Mouse (Mus musculus) heart, adult 2 months (tissue): ENCODE results near the gene Kcnip4. TPM values are rescaled to one million over a fixed set of nuclear protein-coding genes. Genes with fewer than 3 reads are reported as not detected.

Experiments used
- DNase-seq, 2 experiments: peaks; one replicate each; pipeline ENCODE4 v3.0.0; 2021
- H3K27ac ChIP-seq: fragments of 200-600 bp; 2 replicates; pipeline ENCODE4 v1.8.1; 2022
- H3K27me3 ChIP-seq: fragments of 200-500 bp; 2 replicates; pipeline ENCODE4 v1.6.1; 2012; ENCODE audit warnings: mild to moderate bottlenecking, low read length, inconsistent platforms, mixed read lengths; ENCODE audit not compliant: control insufficient read depth, insufficient read depth
- H3K36me3 ChIP-seq: fragments of 200-500 bp; 2 replicates; pipeline ENCODE4 v1.6.1; 2012; ENCODE audit warnings: low read length, inconsistent platforms; ENCODE audit not compliant: control insufficient read depth, insufficient read depth
- H3K4me1 ChIP-seq: fragments of 200-500 bp; 2 replicates; pipeline ENCODE4 v1.6.1; 2011; ENCODE audit warnings: low read length; ENCODE audit not compliant: control insufficient read depth, insufficient read depth
- H3K4me3 ChIP-seq: fragments of 200-600 bp; 2 replicates; pipeline ENCODE4 v1.8.1; 2022
- H3K79me2 ChIP-seq: fragments of 200-500 bp; replicated peaks from 2 replicates; pipeline ENCODE4 v1.6.1; 2012; ENCODE audit warnings: mild to moderate bottlenecking, inconsistent platforms, low read length, moderate library complexity, mixed read lengths; ENCODE audit not compliant: control insufficient read depth, insufficient read depth
- H3K9ac ChIP-seq: fragments of 200-500 bp; 2 replicates; pipeline ENCODE4 v1.6.1; 2012; ENCODE audit warnings: low read depth, mild to moderate bottlenecking, control low read depth, inconsistent platforms, low read length, mixed read lengths
- CTCF ChIP-seq: fragments of 200-600 bp; IDR thresholded peaks from 2 replicates; pipeline ENCODE4 v1.8.1; 2022; ENCODE audit warnings: antibody characterized with exemption, mild to moderate bottlenecking, moderate library complexity
- EP300 ChIP-seq: fragments of 200-500 bp; IDR thresholded peaks from 2 replicates; pipeline ENCODE4 v1.6.1; 2011; ENCODE audit warnings: low read depth, low read length, control low read depth; ENCODE audit not compliant: insufficient read depth
- POLR2A ChIP-seq: fragments of 200-500 bp; IDR thresholded peaks from 2 replicates; pipeline ENCODE4 v1.6.1; 2011; ENCODE audit warnings: mild to moderate bottlenecking, low read depth, low read length, control low read depth; ENCODE audit not compliant: insufficient read depth
- WGBS: fragments of 180-500 bp; shearing (Covaris S2); methylation state at CpG from one replicate; pipeline ENCODE4 v1.1.7; 2018; 5-methylcytosine and 5-hydroxymethylcytosine counted together
- intact Hi-C: fragments of 180-260 bp; cut with DNase I; formaldehyde crosslinking; loops from one replicate; pipeline ENCODE4 v1.15.1; 2025
- polyA plus RNA-seq: library from polyadenylated mRNA; depleted of rRNA; stranded (reverse); fragments of >200 nt; gene quantifications from 2 replicates; pipeline ENCODE4 v1.2.3, GENCODE M21; 2012
- total RNA-seq, 2 experiments: library from RNA; stranded (reverse); gene quantifications; 2 replicates each; pipeline ENCODE4 v1.2.3; 2021

The Kcnip4 gene
- total and polyA plus RNA-seq, 3 experiments, result 0.10 TPM; not detected in 2

- Histone ChIP-seq H3K27me3 (no peaks in the 10 kb centered on the region), H3K4me1 (no peaks in the 10 kb centered on the region), H3K79me2 (no peaks in the 10 kb centered on the region), H3K27ac (no peak overlapping the region), H3K9ac (no peak overlapping the region), H3K36me3 (no peaks in the 10 kb centered on the region), H3K4me3 (no peak overlapping the region)
- intact Hi-C loops, result no loop called here
- no peak for TF ChIP-seq POLR2A
- no peak for TF ChIP-seq CTCF
- no peak for TF ChIP-seq EP300
- 74% methylated on average over 3 of the region's 3 CpGs for WGBS
- no peak for DNase-seq
Measured at GRCm38 (mm10) chr5:49094306-49094705, 430.4 kb downstream of the Kcnip4 start.

- H3K27ac ChIP-seq, result no peak overlapping the region
- peak; percentile 7 to 65 for DNase-seq
- H3K79me2 ChIP-seq, result no peaks in the 10 kb centered on the region
- no peak overlapping the region for H3K9ac ChIP-seq
- H3K4me3 ChIP-seq, result no peak overlapping the region
- H3K4me1 ChIP-seq, result no peaks in the 10 kb centered on the region
- H3K27me3 ChIP-seq, result no peaks in the 10 kb centered on the region
- TF ChIP-seq POLR2A (no peak), CTCF (peak; percentile 82)
- 5% methylated on average over 6 of the region's 6 CpGs for WGBS
- intact Hi-C loops, result loop anchor here (1.0 kb wide), 1 partner anchor 260 kb away; no protein-coding TSS in a partner anchor
- H3K36me3 ChIP-seq, result no peaks in the 10 kb centered on the region
Measured at GRCm38 (mm10) chr5:49090122-49090680, 434.5 kb downstream of the Kcnip4 start.

- H3K4me3 ChIP-seq, result no peak overlapping the region
- no peaks in the 10 kb centered on the region for H3K36me3 ChIP-seq
- no peak overlapping the region for H3K9ac ChIP-seq
- DNase-seq, result no peak
- no peaks in the 10 kb centered on the region for H3K79me2 ChIP-seq
- WGBS, result 17% methylated on average over 1 of the region's 1 CpGs
- H3K27ac ChIP-seq, result no peak overlapping the region
- H3K27me3 ChIP-seq, result no peaks in the 10 kb centered on the region
- H3K4me1 ChIP-seq, result no peaks in the 10 kb centered on the region
- intact Hi-C loops, result no loop called here
- TF ChIP-seq EP300 (no peak), CTCF (peak; percentile 39)
Measured at GRCm38 (mm10) chr5:49065646-49066045, 459.1 kb downstream of the Kcnip4 start.

GRCm38 (mm10) chr5:49058926-49059325 is 465.8 kb downstream of the Kcnip4 start:
- intact Hi-C loops, result no loop called here
- no peak for DNase-seq
- no peaks in the 10 kb centered on the region for H3K79me2 ChIP-seq

GRCm38 (mm10) chr5:49057636-49058340 is 466.9 kb downstream of the Kcnip4 start:
- Histone ChIP-seq H3K27me3 (no peaks in the 10 kb centered on the region), H3K9ac (no peak overlapping the region), H3K27ac (no peak overlapping the region), H3K79me2 (no peaks in the 10 kb centered on the region), H3K4me3 (no peak overlapping the region), H3K4me1 (no peaks in the 10 kb centered on the region), H3K36me3 (no peaks in the 10 kb centered on the region)
- TF ChIP-seq CTCF, result no peak
- no peak for TF ChIP-seq EP300
- TF ChIP-seq POLR2A, result no peak
- WGBS, result 65% methylated on average over 4 of the region's 4 CpGs
- DNase-seq, result no peak
- intact Hi-C loops, result no loop called here

More at GRCm38 (mm10) chr5:49058926-49059325, 465.8 kb downstream of the Kcnip4 start:
- no peaks in the 10 kb centered on the region for H3K36me3 ChIP-seq
- no peak overlapping the region for H3K27ac ChIP-seq
- H3K9ac ChIP-seq, result no peak overlapping the region
- TF ChIP-seq CTCF (no peak), EP300 (no peak), POLR2A (no peak)
- H3K4me3 ChIP-seq, result no peak overlapping the region
- H3K27me3 ChIP-seq, result no peaks in the 10 kb centered on the region
- no peaks in the 10 kb centered on the region for H3K4me1 ChIP-seq

GRCm38 (mm10) chr5:49047960-49048359 is 476.7 kb downstream of the Kcnip4 start:
- H3K4me1 ChIP-seq, result no peaks in the 10 kb centered on the region
- intact Hi-C loops, result no loop called here
- H3K27me3 ChIP-seq, result no peaks in the 10 kb centered on the region
- H3K79me2 ChIP-seq, result no peaks in the 10 kb centered on the region
- no peak overlapping the region for H3K27ac ChIP-seq
- H3K9ac ChIP-seq, result no peak overlapping the region
- TF ChIP-seq CTCF, result no peak
- TF ChIP-seq EP300, result no peak
- no peak for TF ChIP-seq POLR2A
- H3K4me3 ChIP-seq, result no peak overlapping the region
- no peaks in the 10 kb centered on the region for H3K36me3 ChIP-seq
- no peak for DNase-seq
- WGBS, result 74% methylated on average over 1 of the region's 1 CpGs
